Mouse (Mus musculus) erythroblast, embryonic 14.5 days (primary cell): ENCODE measurements around the gene Hspb9. TPM values are rescaled to one million over a fixed set of nuclear protein-coding genes. Genes with fewer than 3 reads are reported as not detected.
A peak's percentile ranks its signal among the peaks of the same experiment; 100 is the strongest.

Experiments used
- H3K27me3 ChIP-seq: 2 replicates; pipeline ENCODE4 v1.6.1; 2012; ENCODE audit warnings: inconsistent platforms; ENCODE audit not compliant: control insufficient read depth
- H3K36me3 ChIP-seq: 2 replicates; pipeline ENCODE4 v1.6.1; 2012; ENCODE audit warnings: mild to moderate bottlenecking, inconsistent platforms; ENCODE audit not compliant: control insufficient read depth
- H3K4me1 ChIP-seq: 2 replicates; pipeline ENCODE4 v1.6.1; 2012; ENCODE audit warnings: inconsistent platforms; ENCODE audit not compliant: control insufficient read depth
- H3K4me3 ChIP-seq: replicated peaks from 2 replicates; pipeline ENCODE3; 2012; ENCODE audit warnings: moderate library complexity, mild to moderate bottlenecking, inconsistent platforms
- H3K9me3 ChIP-seq: 2 replicates; pipeline ENCODE4 v1.6.1; 2012; ENCODE audit warnings: low read length, inconsistent platforms, mixed read lengths; ENCODE audit not compliant: control insufficient read depth
- GATA1 ChIP-seq: IDR thresholded peaks from 2 replicates; pipeline ENCODE4 v1.6.1; 2012; ENCODE audit warnings: low read length, inconsistent platforms, mixed read lengths
- TAL1 ChIP-seq: IDR thresholded peaks from 3 replicates; pipeline ENCODE4 v1.6.1; 2012; ENCODE audit warnings: low read length, inconsistent platforms, mixed read lengths
- polyA plus RNA-seq: library from polyadenylated mRNA; stranded (reverse); fragments of >175 nt; gene quantifications from 2 replicates; pipeline ENCODE4 v1.2.3, GENCODE M21; 2012

The Hspb9 gene
- polyA plus RNA-seq, 1 experiment = not detected

- Histone ChIP-seq H3K4me1 (peaks cover 80% of the 10 kb centered on the region), H3K36me3 (peaks cover 56% of the 10 kb centered on the region), H3K4me3 (peak overlapping the region; percentile 100), H3K27me3 (no peaks in the 10 kb centered on the region), H3K9me3 (no peaks in the 10 kb centered on the region)
- TF ChIP-seq TAL1 (no peak), GATA1 (no peak)
Measured at GRCm38 (mm10) chr11:100735954-100736745, 22.5 kb downstream of the Hspb9 start.

DNA sequence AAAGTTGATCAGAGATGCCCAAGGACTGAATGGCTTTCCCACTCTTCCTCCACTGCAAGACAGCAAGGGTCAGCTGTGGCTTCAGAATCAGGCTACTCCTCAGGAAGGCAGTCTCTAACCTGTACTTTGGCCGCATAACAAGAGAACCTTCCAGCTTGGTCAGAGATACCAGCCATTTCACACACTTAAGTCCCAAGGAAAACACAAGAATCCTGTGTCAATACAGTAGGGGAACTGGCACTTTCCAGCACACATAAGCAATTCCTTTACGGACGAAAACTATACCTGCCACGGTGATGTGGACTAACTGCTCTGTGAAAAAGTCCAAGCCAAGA is 23.1 kb downstream of the Hspb9 start:
- TF ChIP-seq TAL1 (no peak), GATA1 (no peak)
- Histone ChIP-seq H3K27me3 (no peaks in the 10 kb centered on the region), H3K9me3 (no peaks in the 10 kb centered on the region), H3K4me1 (peaks cover 81% of the 10 kb centered on the region), H3K4me3 (peak overlapping the region; percentile 100), H3K36me3 (peaks cover 50% of the 10 kb centered on the region)

- Histone ChIP-seq H3K4me1 (peaks cover 76% of the 10 kb centered on the region), H3K27me3 (no peaks in the 10 kb centered on the region), H3K9me3 (no peaks in the 10 kb centered on the region), H3K4me3 (peak overlapping the region; percentile 100), H3K36me3 (peaks cover 45% of the 10 kb centered on the region)
- TF ChIP-seq GATA1 = peak; percentile 80
- no peak for TF ChIP-seq TAL1
Measured at GRCm38 (mm10) chr11:100737105-100737733, 23.6 kb downstream of the Hspb9 start.

- Histone ChIP-seq H3K9me3 (no peaks in the 10 kb centered on the region), H3K36me3 (peaks cover 36% of the 10 kb centered on the region), H3K4me1 (peaks cover 72% of the 10 kb centered on the region), H3K27me3 (no peaks in the 10 kb centered on the region), H3K4me3 (peak within 1 kb of the TSS; percentile 100)
- TF ChIP-seq TAL1 = peak; percentile 33; the same call in 1 of the 3 replicates
- 0 out of 2 replicates have a peak, but pooled peaks have one; percentile 45 for TF ChIP-seq GATA1
Measured at GRCm38 (mm10) chr11:100738066-100738604, 24.5 kb downstream of the Hspb9 start, which contains the start of gene Rab5c. Gene Rab5c, minus strand, starts transcription at chr11:100738215.

- Histone ChIP-seq H3K9me3 (no peaks in the 10 kb centered on the region), H3K4me1 (peaks cover 67% of the 10 kb centered on the region), H3K4me3 (peak overlapping the region; percentile 100), H3K36me3 (peaks cover 30% of the 10 kb centered on the region), H3K27me3 (no peaks in the 10 kb centered on the region)
- no peak for TF ChIP-seq TAL1
- TF ChIP-seq GATA1 = no peak
Measured at GRCm38 (mm10) chr11:100738749-100739148, 25.1 kb downstream of the Hspb9 start.

DNA sequence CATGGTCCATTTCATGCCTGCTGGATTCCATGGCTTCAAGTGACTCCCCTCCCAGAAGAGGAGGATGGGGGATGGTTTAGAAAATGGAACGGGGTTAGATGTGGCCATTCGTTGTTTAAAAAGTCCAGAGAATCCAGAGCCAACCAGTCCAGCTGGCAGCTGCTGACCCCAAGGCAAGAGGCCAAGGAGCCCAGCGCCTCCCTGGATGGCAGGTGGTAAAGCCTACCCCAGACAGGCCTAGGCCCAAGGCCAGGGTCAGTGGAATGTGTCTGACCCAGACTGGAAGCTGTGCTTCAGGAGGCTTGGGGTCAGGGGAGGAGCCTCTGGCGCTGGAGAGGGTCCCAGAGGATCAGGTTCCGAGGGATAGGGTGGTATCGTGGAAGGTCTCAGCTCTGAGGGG is 27.7 kb downstream of the Hspb9 start:
- H3K4me3 ChIP-seq = no peak overlapping the region
- no peak for TF ChIP-seq GATA1
- TF ChIP-seq TAL1 = no peak
- peaks cover 47% of the 10 kb centered on the region for H3K4me1 ChIP-seq
- H3K9me3 ChIP-seq = no peaks in the 10 kb centered on the region
- peaks cover 3% of the 10 kb centered on the region for H3K27me3 ChIP-seq
- peaks cover 6% of the 10 kb centered on the region; the same call in 1 of the 2 replicates for H3K36me3 ChIP-seq

DNA sequence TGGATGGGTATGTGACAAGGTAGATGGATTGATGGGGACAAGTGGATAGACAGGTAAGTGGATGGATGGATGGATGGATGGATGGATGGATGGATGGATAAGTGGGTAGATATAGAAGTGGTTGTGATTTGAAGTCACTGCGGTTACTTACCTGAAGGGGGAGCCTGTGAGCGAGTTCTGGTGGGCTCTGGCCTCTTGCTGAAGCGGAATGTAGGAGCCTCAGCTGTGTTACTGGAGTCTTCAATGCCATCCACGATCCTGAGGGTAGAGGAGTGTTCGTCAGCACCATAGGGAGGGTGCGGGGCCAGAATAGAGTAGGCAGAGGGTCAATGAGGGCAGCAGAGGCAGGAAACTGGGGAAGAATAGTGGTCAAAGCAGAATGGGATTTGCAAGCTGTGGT is 31.4 kb downstream of the Hspb9 start:
- Histone ChIP-seq H3K4me3 (no peak overlapping the region), H3K36me3 (no peaks in the 10 kb centered on the region), H3K27me3 (peaks cover 22% of the 10 kb centered on the region), H3K4me1 (peaks cover 28% of the 10 kb centered on the region), H3K9me3 (no peaks in the 10 kb centered on the region)
- no peak for TF ChIP-seq GATA1
- no peak for TF ChIP-seq TAL1

DNA sequence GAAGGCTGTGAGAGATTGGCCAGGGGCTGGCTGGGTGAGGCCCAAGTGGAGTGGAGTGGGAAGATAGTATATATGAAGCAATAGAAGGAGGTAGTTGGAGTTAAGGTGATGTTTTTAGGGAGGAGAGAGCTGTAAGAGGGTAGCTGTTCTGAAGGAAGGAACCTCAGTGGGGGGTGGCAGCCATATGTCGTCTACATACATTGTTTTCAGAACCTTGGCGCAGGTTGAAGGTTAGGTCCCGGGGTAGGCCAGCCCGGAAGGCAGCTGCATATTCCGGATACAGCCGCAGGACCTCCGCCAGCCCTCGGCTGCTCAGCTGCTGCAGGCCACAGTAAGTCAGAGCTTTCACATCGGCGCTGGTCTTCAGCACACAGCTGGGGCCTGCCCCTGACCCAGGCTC is 32.9 kb downstream of the Hspb9 start:
- H3K4me1 ChIP-seq = peaks cover 16% of the 10 kb centered on the region
- H3K36me3 ChIP-seq = no peaks in the 10 kb centered on the region
- no peak for TF ChIP-seq GATA1
- no peak for TF ChIP-seq TAL1
- no peaks in the 10 kb centered on the region; the same call in 1 of the 2 replicates for H3K9me3 ChIP-seq
- no peak overlapping the region for H3K4me3 ChIP-seq
- H3K27me3 ChIP-seq = peaks cover 27% of the 10 kb centered on the region

DNA sequence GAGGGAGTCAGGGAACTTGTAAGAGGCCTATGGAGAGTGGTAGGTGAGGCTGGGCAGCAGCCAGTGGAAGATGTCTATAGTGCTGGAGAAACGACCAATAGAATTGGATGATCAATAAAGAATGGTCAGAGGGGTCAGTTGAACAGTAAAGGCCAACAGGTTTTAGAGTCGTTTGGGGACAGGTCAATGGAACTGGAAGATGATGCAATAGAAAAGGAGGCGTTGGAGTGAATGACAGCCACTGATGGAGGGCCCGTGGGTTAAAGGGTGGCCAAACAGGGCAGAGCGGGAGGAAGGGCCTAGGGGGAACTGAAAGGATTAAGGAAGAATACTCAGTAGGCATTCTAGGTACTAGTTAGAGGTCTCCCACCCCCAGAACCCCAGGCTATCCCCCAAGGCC is 33.5 kb downstream of the Hspb9 start:
- H3K4me1 ChIP-seq = peaks cover 16% of the 10 kb centered on the region
- no peak overlapping the region for H3K4me3 ChIP-seq
- no peak for TF ChIP-seq GATA1
- TF ChIP-seq TAL1 = no peak
- no peaks in the 10 kb centered on the region for H3K36me3 ChIP-seq
- no peaks in the 10 kb centered on the region; the same call in 1 of the 2 replicates for H3K9me3 ChIP-seq
- peaks cover 29% of the 10 kb centered on the region for H3K27me3 ChIP-seq
